Mouse (Mus musculus) CH12.LX (cell line): ENCODE results near the gene Slc26a6.

Source experiments
- CTCF ChIP-seq, 2 experiments: IDR thresholded peaks in 1 of 2; conservative IDR thresholded peaks in 1 of 2; 2 replicates each; pipeline ENCODE4 v1.5.1; 2011 to 2012; ENCODE audit warnings: low read depth in 2 of 2, low read length in 2 of 2, improper control_type of control experiment in 1 of 2, inconsistent platforms in 1 of 2, mild to moderate bottlenecking in 1 of 2, moderate library complexity in 1 of 2
- EP300 ChIP-seq: IDR thresholded peaks from 2 replicates; pipeline ENCODE4 v1.6.1; 2011; ENCODE audit warnings: low read length, improper control_type of control experiment
- GABPA ChIP-seq: IDR thresholded peaks from 2 replicates; pipeline ENCODE4 v1.6.1; 2012; ENCODE audit warnings: low read depth, low read length, improper control_type of control experiment, inconsistent platforms; ENCODE audit not compliant: insufficient replicate concordance
- MAX ChIP-seq: IDR thresholded peaks from 2 replicates; pipeline ENCODE4 v1.6.1; 2011; ENCODE audit warnings: low read length, improper control_type of control experiment
- MAZ ChIP-seq: IDR thresholded peaks from 2 replicates; pipeline ENCODE4 v1.6.1; 2012; ENCODE audit warnings: low read depth, mild to moderate bottlenecking, inconsistent platforms, low read length, improper control_type of control experiment, moderate library complexity
- MEF2A ChIP-seq: IDR thresholded peaks from 2 replicates; pipeline ENCODE4 v1.6.1; 2014; ENCODE audit warnings: low read depth, mild to moderate bottlenecking, inconsistent platforms, low read length, improper control_type of control experiment, borderline replicate concordance
- MXI1 ChIP-seq: IDR thresholded peaks from 2 replicates; pipeline ENCODE4 v1.6.1; 2011; ENCODE audit warnings: mild to moderate bottlenecking, low read depth, low read length, improper control_type of control experiment
- POLR2A ChIP-seq: IDR thresholded peaks from 2 replicates; pipeline ENCODE4 v1.6.1; 2011; ENCODE audit warnings: low read depth, mild to moderate bottlenecking, improper control_type of control experiment, low read length
- ZNF384 ChIP-seq: IDR thresholded peaks from 2 replicates; pipeline ENCODE4 v1.6.1; 2012; ENCODE audit warnings: low read depth, low read length, improper control_type of control experiment, inconsistent platforms

GRCm38 (mm10) chr9:108912308-108912707, 59.2 kb downstream of the Slc26a6 start:
- TF ChIP-seq ZNF384 = no peak
- no peak for TF ChIP-seq POLR2A
- TF ChIP-seq MAX = no peak
- TF ChIP-seq CTCF (conservative IDR thresholded peaks at IDR 0.05 in 1 of 2, IDR thresholded peaks at IDR 0.05 in 1 of 2; ENCODE audit: low read depth in 2 of 2, low read length in 2 of 2) = no peak
- TF ChIP-seq MEF2A = no peak
- no peak for TF ChIP-seq MAZ
- TF ChIP-seq MXI1 = no peak
- TF ChIP-seq EP300 = no peak
- no peak for TF ChIP-seq GABPA
